Mouse (Mus musculus) left cerebral cortex, postnatal 25 days (tissue): ENCODE data around the gene Rassf3. TPM values are rescaled to one million over a fixed set of nuclear protein-coding genes. Genes with fewer than 3 reads are reported as not detected.

ENCODE experiments used
- DNase-seq, 2 experiments: peaks; one replicate each; pipeline ENCODE4 v3.0.0; 2022; ENCODE audit warnings: low spot score in 2 of 2, mixed read lengths in 1 of 2
- intact Hi-C: fragments of 180-260 bp; cut with DNase I; formaldehyde crosslinking; loops from one replicate; pipeline ENCODE4 v1.15.1; 2025
- total RNA-seq, 2 experiments: library from RNA; stranded (reverse); gene quantifications; 2 replicates each; pipeline ENCODE4 v1.2.3; 2021

Rassf3 gene
- total RNA-seq, 2 experiments from 2014 or later = 30.4 to 37.3 TPM

- intact Hi-C loops = no loop called here
Measured at GRCm38 (mm10) chr10:121381280-121381679, 94.9 kb downstream of the Rassf3 start.

GRCm38 (mm10) chr10:121379387-121379786 lies 96.8 kb downstream of the Rassf3 start:
- intact Hi-C loops = no loop called here
- DNase-seq = no peak

More at GRCm38 (mm10) chr10:121381280-121381679, 94.9 kb downstream of the Rassf3 start:
- peak in 1 of 2 experiments; percentile 38 for DNase-seq

GRCm38 (mm10) chr10:121376530-121377271 lies 99.4 kb downstream of the Rassf3 start:
- DNase-seq = no peak
- intact Hi-C loops = no loop called here

GRCm38 (mm10) chr10:121375649-121376493 lies 100.3 kb downstream of the Rassf3 start:
- intact Hi-C loops = no loop called here

GRCm38 (mm10) chr10:121374693-121375620 lies 101.2 kb downstream of the Rassf3 start:
- intact Hi-C loops = no loop called here
- peak in 1 of 2 experiments; percentile 32 for DNase-seq

More at GRCm38 (mm10) chr10:121375649-121376493, 100.3 kb downstream of the Rassf3 start:
- DNase-seq = no peak

GRCm38 (mm10) chr10:121374013-121374412 lies 102.1 kb downstream of the Rassf3 start:
- intact Hi-C loops = no loop called here
- DNase-seq = no peak

GRCm38 (mm10) chr10:121370777-121371176 lies 105.4 kb downstream of the Rassf3 start:
- intact Hi-C loops = no loop called here
- DNase-seq = no peak

GRCm38 (mm10) chr10:121368783-121369465 lies 107.2 kb downstream of the Rassf3 start:
- no peak for DNase-seq
- intact Hi-C loops = no loop called here

GRCm38 (mm10) chr10:121367780-121368179 lies 108.4 kb downstream of the Rassf3 start:
- DNase-seq = no peak
- intact Hi-C loops = no loop called here

- no peak for DNase-seq
- intact Hi-C loops = no loop called here
Measured at GRCm38 (mm10) chr10:121367271-121367670, 108.9 kb downstream of the Rassf3 start.

- intact Hi-C loops = no loop called here
- DNase-seq = no peak
Measured at GRCm38 (mm10) chr10:121365781-121366272, 110.3 kb downstream of the Rassf3 start.

GRCm38 (mm10) chr10:121364801-121365564 lies 111.2 kb downstream of the Rassf3 start, which contains the start of gene Gns:
TSS of gene Gns (plus strand) at chr10:121365090.
- intact Hi-C loops = no loop called here
- DNase-seq = peak; percentile 82 to 83

GRCm38 (mm10) chr10:121364306-121364705 lies 111.8 kb downstream of the Rassf3 start:
- no peak for DNase-seq
- intact Hi-C loops = no loop called here

GRCm38 (mm10) chr10:121363201-121363600 lies 112.9 kb downstream of the Rassf3 start:
- intact Hi-C loops = no loop called here

GRCm38 (mm10) chr10:121360358-121360757 lies 115.8 kb downstream of the Rassf3 start:
- intact Hi-C loops = no loop called here
- DNase-seq = no peak

More at GRCm38 (mm10) chr10:121363201-121363600, 112.9 kb downstream of the Rassf3 start:
- DNase-seq = no peak
